Mouse (Mus musculus): Measurements from ENCODE around the gene Chga. TPM values are rescaled to one million over a fixed set of nuclear protein-coding genes. Genes with fewer than 3 reads are reported as not detected.
A peak's percentile ranks its signal among the peaks of the same experiment; 100 is the strongest.

The Chga gene
- polyA plus RNA-seq, 1 experiment from 2014 or later = 0.54 TPM

DNA sequence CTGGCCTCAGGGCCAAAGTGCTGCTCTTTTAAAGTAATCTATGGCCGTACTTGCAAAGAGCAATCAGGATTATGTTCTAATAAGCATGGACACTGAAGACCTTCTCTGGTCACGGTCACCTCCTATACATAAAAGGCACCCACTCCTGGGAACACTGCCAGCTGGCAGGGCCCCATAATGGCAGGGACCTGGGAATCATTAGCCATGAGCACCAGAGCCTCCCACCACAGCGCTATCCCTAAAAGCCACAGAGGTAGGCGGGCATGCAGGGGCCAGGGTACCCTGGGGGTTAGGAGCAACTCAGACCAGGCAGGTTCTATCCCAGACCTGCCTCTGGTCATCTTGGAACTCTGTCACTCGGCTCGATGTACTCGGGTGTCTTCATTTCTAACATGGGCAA is 45.0 kb downstream of the Chga start:
- no peak for TF ChIP-seq CTCF (IDR thresholded peaks at IDR 0.05; ENCODE audit: low read depth)
- ATAC-seq (replicated peaks; ENCODE audit: low FRiP score, low read depth) (peak; percentile 62), DNase-seq (ENCODE audit: low spot score) (no peak)
- Histone ChIP-seq H3K4me2 (ENCODE audit: low read length) (no peak overlapping the region), H3K9me3 (replicated peaks; ENCODE audit: low read length) (no peaks in the 10 kb centered on the region), H3K4me3 (replicated peaks; ENCODE audit: low read depth, low read length) (no peak overlapping the region), H3K36me3 (ENCODE audit: insufficient read depth, low read length) (no peaks in the 10 kb centered on the region), H3K27me3 (ENCODE audit: insufficient read depth, low read length) (no peaks in the 10 kb centered on the region), H3K9ac (ENCODE audit: low read depth, low read length) (no peak overlapping the region), H3K4me1 (replicated peaks; ENCODE audit: insufficient read depth, low read length) (peaks cover 34% of the 10 kb centered on the region), H3K27ac (peak overlapping the region; percentile 70)
- WGBS = 45% methylated on average over 7 of the region's 7 CpGs

- 41% methylated on average over 6 of the region's 6 CpGs for WGBS
Observed at GRCm38 (mm10) chr12:102600345-102600744, 45.6 kb downstream of the Chga start.

GRCm38 (mm10) chr12:102601847-102602246 is 47.1 kb downstream of the Chga start:
- H3K4me1 ChIP-seq (replicated peaks; ENCODE audit: insufficient read depth, low read length) = peaks cover 29% of the 10 kb centered on the region
- 49% methylated on average over 8 of the region's 8 CpGs for WGBS
- H3K9me3 ChIP-seq (replicated peaks; ENCODE audit: low read length) = no peaks in the 10 kb centered on the region
- no peak overlapping the region for H3K4me3 ChIP-seq (replicated peaks; ENCODE audit: low read depth, low read length)
- H3K9ac ChIP-seq (ENCODE audit: low read depth, low read length) = no peak overlapping the region
- H3K27ac ChIP-seq = no peak overlapping the region
- H3K27me3 ChIP-seq (ENCODE audit: insufficient read depth, low read length) = no peaks in the 10 kb centered on the region
- TF ChIP-seq CTCF (IDR thresholded peaks at IDR 0.05; ENCODE audit: low read depth) = no peak
- DNase-seq (ENCODE audit: low spot score) = no peak
- H3K36me3 ChIP-seq (ENCODE audit: insufficient read depth, low read length) = no peaks in the 10 kb centered on the region
- H3K4me2 ChIP-seq (ENCODE audit: low read length) = no peak overlapping the region
- no peak for ATAC-seq (replicated peaks; ENCODE audit: low FRiP score, low read depth)

More at GRCm38 (mm10) chr12:102600345-102600744, 45.6 kb downstream of the Chga start:
- Histone ChIP-seq H3K36me3 (ENCODE audit: insufficient read depth, low read length) (no peaks in the 10 kb centered on the region), H3K27ac (no peak overlapping the region), H3K27me3 (ENCODE audit: insufficient read depth, low read length) (no peaks in the 10 kb centered on the region), H3K4me2 (ENCODE audit: low read length) (no peak overlapping the region), H3K4me3 (replicated peaks; ENCODE audit: low read depth, low read length) (no peak overlapping the region), H3K4me1 (replicated peaks; ENCODE audit: insufficient read depth, low read length) (peaks cover 34% of the 10 kb centered on the region), H3K9me3 (replicated peaks; ENCODE audit: low read length) (no peaks in the 10 kb centered on the region), H3K9ac (ENCODE audit: low read depth, low read length) (no peak overlapping the region)
- TF ChIP-seq CTCF (IDR thresholded peaks at IDR 0.05; ENCODE audit: low read depth) = no peak
- no peak for ATAC-seq (replicated peaks; ENCODE audit: low FRiP score, low read depth)
- peak; percentile 50 for DNase-seq (ENCODE audit: low spot score)

- no peak for TF ChIP-seq CTCF (IDR thresholded peaks at IDR 0.05; ENCODE audit: low read depth)
- no peak overlapping the region for H3K9ac ChIP-seq (ENCODE audit: low read depth, low read length)
- no peak for ATAC-seq (replicated peaks; ENCODE audit: low FRiP score, low read depth)
- no peak overlapping the region for H3K4me3 ChIP-seq (replicated peaks; ENCODE audit: low read depth, low read length)
- WGBS = 72% methylated on average over 9 of the region's 9 CpGs
- no peaks in the 10 kb centered on the region for H3K9me3 ChIP-seq (replicated peaks; ENCODE audit: low read length)
- DNase-seq (ENCODE audit: low spot score) = no peak
- H3K4me2 ChIP-seq (ENCODE audit: low read length) = no peak overlapping the region
- H3K4me1 ChIP-seq (replicated peaks; ENCODE audit: insufficient read depth, low read length) = peaks cover 23% of the 10 kb centered on the region
- H3K27ac ChIP-seq = no peak overlapping the region
- no peaks in the 10 kb centered on the region for H3K36me3 ChIP-seq (ENCODE audit: insufficient read depth, low read length)
- H3K27me3 ChIP-seq (ENCODE audit: insufficient read depth, low read length) = no peaks in the 10 kb centered on the region
Observed at GRCm38 (mm10) chr12:102602255-102603041, 47.7 kb downstream of the Chga start.

DNA sequence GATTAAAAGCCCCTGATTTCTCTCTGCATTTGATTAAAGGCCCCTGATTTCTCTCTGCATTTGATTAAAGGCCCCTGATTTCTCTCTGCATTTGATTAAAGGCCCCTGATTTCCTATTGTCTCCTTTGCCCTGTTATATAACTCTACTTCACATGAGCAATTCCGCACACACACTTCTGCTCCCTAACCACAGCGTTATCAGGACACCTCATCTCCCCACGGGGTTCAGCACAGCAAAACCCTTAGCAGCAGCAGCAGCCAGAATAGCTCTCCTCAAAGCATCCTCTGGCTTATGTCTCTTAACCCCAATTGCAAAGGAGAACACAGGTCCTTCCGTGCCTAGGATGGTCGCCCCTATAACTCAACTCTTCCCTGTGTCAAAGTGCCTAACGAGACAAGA is 50.8 kb downstream of the Chga start:
- Histone ChIP-seq H3K4me2 (ENCODE audit: low read length) (no peak overlapping the region), H3K27ac (no peak overlapping the region), H3K4me1 (replicated peaks; ENCODE audit: insufficient read depth, low read length) (peaks cover 8% of the 10 kb centered on the region; the same call in 1 of the 2 replicates), H3K4me3 (replicated peaks; ENCODE audit: low read depth, low read length) (no peak overlapping the region), H3K27me3 (ENCODE audit: insufficient read depth, low read length) (no peaks in the 10 kb centered on the region), H3K9ac (ENCODE audit: low read depth, low read length) (no peak overlapping the region), H3K36me3 (ENCODE audit: insufficient read depth, low read length) (0 out of 2 replicates have a peak, but pooled peaks cover 2% of the 10 kb centered on the region), H3K9me3 (replicated peaks; ENCODE audit: low read length) (no peaks in the 10 kb centered on the region)
- no peak for ATAC-seq (replicated peaks; ENCODE audit: low FRiP score, low read depth)
- 93% methylated on average over 6 of the region's 6 CpGs for WGBS
- DNase-seq (ENCODE audit: low spot score) = no peak
- no peak for TF ChIP-seq CTCF (IDR thresholded peaks at IDR 0.05; ENCODE audit: low read depth)

GRCm38 (mm10) chr12:102607066-102607465 is 52.3 kb downstream of the Chga start:
- Histone ChIP-seq H3K36me3 (ENCODE audit: insufficient read depth, low read length) (0 out of 2 replicates have a peak, but pooled peaks cover 2% of the 10 kb centered on the region), H3K4me2 (ENCODE audit: low read length) (no peak overlapping the region), H3K9ac (ENCODE audit: low read depth, low read length) (no peak overlapping the region), H3K27me3 (ENCODE audit: insufficient read depth, low read length) (no peaks in the 10 kb centered on the region), H3K4me3 (replicated peaks; ENCODE audit: low read depth, low read length) (no peak overlapping the region), H3K4me1 (replicated peaks; ENCODE audit: insufficient read depth, low read length) (peaks cover 6% of the 10 kb centered on the region; the same call in 1 of the 2 replicates), H3K9me3 (replicated peaks; ENCODE audit: low read length) (no peaks in the 10 kb centered on the region), H3K27ac (no peak overlapping the region)
- no peak for DNase-seq (ENCODE audit: low spot score)
- WGBS = 85% methylated on average over 8 of the region's 8 CpGs
- TF ChIP-seq CTCF (IDR thresholded peaks at IDR 0.05; ENCODE audit: low read depth) = no peak
- no peak for ATAC-seq (replicated peaks; ENCODE audit: low FRiP score, low read depth)
